Mouse (Mus musculus) limb, embryonic 12.5 days (tissue): ENCODE results near the gene Slc1a7. TPM values are rescaled to one million over a fixed set of nuclear protein-coding genes. Genes with fewer than 3 reads are reported as not detected.

Experiments used
- ATAC-seq: fragments of 200-750 bp; cut with Nextera tagmentation; 2 replicates; pipeline ENCODE4 v1.8.0; 2017; ENCODE audit warnings: low read depth, moderate TSS enrichment; ENCODE audit not compliant: insufficient number of reproducible peaks, insufficient read depth, low FRiP score, low TSS enrichment
- H3K27ac ChIP-seq: fragments of 300-500 bp; sonication (generic); 2 replicates; pipeline ENCODE4 v1.5.1; 2016; ENCODE audit warnings: mild to moderate bottlenecking, moderate library complexity
- H3K27me3 ChIP-seq: fragments of 300-500 bp; sonication (generic); 2 replicates; pipeline ENCODE4 v1.6.1; 2016; ENCODE audit warnings: mild to moderate bottlenecking, moderate library complexity
- H3K36me3 ChIP-seq: fragments of 300-500 bp; sonication (generic); 2 replicates; pipeline ENCODE4 v1.6.1; 2016; ENCODE audit warnings: mild to moderate bottlenecking, moderate library complexity
- H3K4me1 ChIP-seq: fragments of 300-500 bp; sonication (generic); replicated peaks from 2 replicates; pipeline ENCODE4 v1.6.1; 2016
- H3K4me2 ChIP-seq: fragments of 300-500 bp; sonication (generic); 2 replicates; pipeline ENCODE4 v1.6.1; 2016; ENCODE audit warnings: mild to moderate bottlenecking, moderate library complexity
- H3K4me3 ChIP-seq: fragments of 300-500 bp; sonication (generic); replicated peaks from 2 replicates; pipeline ENCODE4 v1.5.1; 2016; ENCODE audit warnings: mild to moderate bottlenecking
- H3K9ac ChIP-seq: fragments of 300-500 bp; sonication (generic); replicated peaks from 2 replicates; pipeline ENCODE4 v1.6.1; 2016; ENCODE audit warnings: mild to moderate bottlenecking, moderate library complexity
- H3K9me3 ChIP-seq: fragments of 300-500 bp; sonication (generic); 2 replicates; pipeline ENCODE4 v1.6.1; 2016; ENCODE audit warnings: mild to moderate bottlenecking, moderate library complexity
- WGBS: fragments of 180-500 bp; shearing (Covaris S2); methylation state at CpG from one replicate; pipeline ENCODE4 v1.1.7; 2016; 5-methylcytosine and 5-hydroxymethylcytosine counted together
- polyA plus RNA-seq: library from polyadenylated mRNA; unstranded; fragments of >200 nt; fragmentation: Nextera tagmentation; extraction: Ambion mirVana; gene quantifications from 2 replicates; pipeline ENCODE4 v1.2.1, GENCODE M21; 2016

Slc1a7 gene
- polyA plus RNA-seq, 1 experiment from 2014 or later: not detected

- ATAC-seq: no peak
- Histone ChIP-seq H3K27me3 (no peaks in the 10 kb centered on the region; the same call in 1 of the 2 replicates), H3K36me3 (no peaks in the 10 kb centered on the region), H3K9me3 (no peaks in the 10 kb centered on the region), H3K9ac (no peak overlapping the region), H3K27ac (no peak overlapping the region), H3K4me1 (peaks cover 25% of the 10 kb centered on the region), H3K4me2 (no peak overlapping the region), H3K4me3 (no peak overlapping the region)
- 68% methylated on average over 14 of the region's 14 CpGs for WGBS
Observed at GRCm38 (mm10) chr4:108015067-108015765, 47.1 kb downstream of the Slc1a7 start.

DNA sequence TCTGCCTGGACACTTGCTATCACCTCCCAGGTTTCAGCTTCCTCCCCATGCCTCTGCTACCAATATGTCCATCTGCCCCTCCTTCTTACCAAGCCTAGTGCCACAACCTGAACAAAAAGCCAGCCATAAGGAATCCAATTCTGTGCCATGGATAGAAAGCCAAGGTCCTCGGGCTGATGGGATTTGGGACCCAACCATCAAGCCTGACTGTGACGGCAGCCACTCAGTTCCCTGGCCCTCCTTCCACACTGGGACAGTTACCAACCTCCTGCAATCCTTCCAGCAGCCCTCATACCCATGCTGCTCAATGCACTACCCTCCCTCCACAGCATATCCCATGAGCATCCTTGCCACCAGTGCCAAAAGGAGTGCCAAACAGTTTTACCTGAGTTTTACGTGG, 48.2 kb downstream of the Slc1a7 start:
- 89% methylated on average over 3 of the region's 3 CpGs for WGBS
- Histone ChIP-seq H3K27ac (no peak overlapping the region), H3K27me3 (no peaks in the 10 kb centered on the region; the same call in 1 of the 2 replicates), H3K9ac (no peak overlapping the region), H3K9me3 (no peaks in the 10 kb centered on the region), H3K4me3 (no peak overlapping the region), H3K36me3 (no peaks in the 10 kb centered on the region), H3K4me1 (peaks cover 25% of the 10 kb centered on the region), H3K4me2 (no peak overlapping the region)
- no peak for ATAC-seq

DNA sequence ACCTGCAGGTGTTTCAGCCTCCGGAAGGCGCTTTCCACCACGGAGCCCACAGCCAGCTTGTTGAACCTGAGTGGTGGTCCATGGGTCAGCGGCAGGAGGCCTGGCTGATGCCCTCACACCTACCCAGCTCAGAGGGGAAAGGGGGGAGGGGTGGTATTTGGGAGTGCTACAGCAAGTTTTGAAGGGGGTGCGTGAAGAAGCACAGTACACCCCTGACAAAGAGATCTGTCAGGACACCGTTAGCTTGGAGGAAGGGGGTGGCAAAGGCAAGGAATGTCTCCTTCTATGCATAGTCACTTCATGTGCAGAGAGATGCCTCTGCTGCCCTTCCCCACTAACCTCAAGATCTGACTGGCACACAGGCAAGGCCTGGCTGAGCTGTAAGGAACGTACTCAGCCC, 49.7 kb downstream of the Slc1a7 start:
- WGBS: 69% methylated on average over 7 of the region's 7 CpGs
- no peak for ATAC-seq
- peaks cover 20% of the 10 kb centered on the region for H3K4me1 ChIP-seq
- no peak overlapping the region for H3K4me2 ChIP-seq
- H3K27me3 ChIP-seq: no peaks in the 10 kb centered on the region; the same call in 1 of the 2 replicates
- no peak overlapping the region for H3K9ac ChIP-seq
- H3K36me3 ChIP-seq: no peaks in the 10 kb centered on the region
- H3K9me3 ChIP-seq: no peaks in the 10 kb centered on the region
- H3K4me3 ChIP-seq: no peak overlapping the region
- H3K27ac ChIP-seq: no peak overlapping the region

DNA sequence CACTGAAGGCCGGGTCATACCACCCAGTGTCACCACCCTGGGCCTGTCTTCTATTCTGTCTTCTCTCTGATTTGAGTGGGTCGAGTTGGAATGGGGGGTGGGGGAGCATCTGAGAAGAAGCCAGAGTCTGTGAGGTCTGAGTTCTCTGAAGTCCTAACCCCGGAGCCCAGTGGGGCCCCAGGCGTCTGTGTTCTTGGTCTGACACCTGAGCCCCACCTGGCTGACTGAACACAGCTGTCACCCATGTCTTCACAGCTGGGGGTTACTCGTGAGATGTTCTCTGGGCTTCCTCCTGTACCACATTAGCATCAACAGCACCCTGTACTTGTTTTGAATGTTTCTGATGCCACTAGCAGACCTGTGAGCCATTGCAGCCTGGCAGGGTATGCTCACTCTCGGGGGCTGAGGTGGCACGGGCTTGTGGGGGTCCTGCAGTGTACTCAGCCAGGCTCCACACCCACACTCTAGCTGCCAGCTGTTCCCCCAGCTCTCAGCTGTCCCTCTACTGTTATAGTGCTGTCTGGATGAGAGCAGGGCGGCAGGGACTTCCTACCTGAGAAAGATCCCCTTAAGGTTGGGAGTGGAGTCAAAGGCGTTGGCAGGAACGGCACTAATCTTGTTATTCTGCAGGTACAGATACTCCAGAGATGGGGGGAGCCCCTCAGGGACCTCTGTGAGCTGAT, 50.2 kb downstream of the Slc1a7 start:
- Histone ChIP-seq H3K9ac (no peak overlapping the region), H3K27ac (no peak overlapping the region), H3K27me3 (no peaks in the 10 kb centered on the region; the same call in 1 of the 2 replicates), H3K4me3 (no peak overlapping the region), H3K4me1 (peaks cover 20% of the 10 kb centered on the region), H3K4me2 (peak overlapping the region; percentile 17; the same call in 1 of the 2 replicates), H3K9me3 (no peaks in the 10 kb centered on the region), H3K36me3 (no peaks in the 10 kb centered on the region)
- no peak for ATAC-seq
- 38% methylated on average over 10 of the region's 10 CpGs for WGBS

DNA sequence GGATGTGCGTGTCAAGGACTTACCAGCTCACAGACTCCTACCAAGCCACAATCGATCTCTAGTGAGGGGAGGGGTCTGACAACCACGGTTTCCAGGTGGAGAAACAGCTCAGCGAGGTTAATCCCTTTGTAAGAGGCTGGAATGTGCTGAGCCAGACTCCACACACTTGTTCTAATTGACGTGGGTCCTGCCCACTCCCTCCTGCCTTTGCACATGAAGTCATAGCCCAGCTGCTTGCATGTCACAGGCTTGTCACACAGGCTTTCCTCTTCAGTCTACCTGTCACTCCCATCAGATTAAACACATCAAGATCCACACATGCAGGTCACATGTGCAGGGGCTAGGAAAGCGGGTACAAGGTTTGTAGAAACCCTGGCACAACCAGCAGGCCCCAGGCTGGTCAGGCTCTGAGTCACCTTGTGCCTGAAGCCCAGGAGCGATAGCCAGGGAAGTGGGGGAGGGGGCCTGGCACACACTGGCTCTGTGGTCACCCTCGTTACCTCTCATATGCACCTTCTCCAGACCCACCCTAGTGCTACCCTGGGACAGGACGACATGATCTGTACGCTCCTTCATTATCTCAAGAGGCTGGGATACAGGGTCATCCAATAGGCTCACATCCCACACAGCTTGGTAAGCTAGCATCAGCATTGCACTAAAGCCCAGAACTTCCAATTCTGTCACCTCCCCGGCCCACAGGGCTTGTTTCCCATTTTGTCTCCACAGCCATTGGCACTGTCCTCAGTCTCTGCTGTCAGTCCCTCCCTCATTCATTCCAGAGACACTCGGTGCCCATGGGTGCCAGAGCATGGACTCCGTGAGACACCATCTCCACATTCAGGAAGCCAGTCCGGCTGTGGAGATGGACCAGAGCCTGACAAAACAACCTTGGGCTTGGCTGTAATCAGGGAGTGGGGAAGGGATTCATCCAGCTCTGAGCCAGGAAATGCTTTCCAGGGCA, 51.1 kb downstream of the Slc1a7 start:
- WGBS: 52% methylated on average over 14 of the region's 14 CpGs
- Histone ChIP-seq H3K36me3 (no peaks in the 10 kb centered on the region), H3K27me3 (no peaks in the 10 kb centered on the region; the same call in 1 of the 2 replicates), H3K4me2 (peak overlapping the region; percentile 17; the same call in 1 of the 2 replicates), H3K9ac (no peak overlapping the region), H3K4me1 (peaks cover 20% of the 10 kb centered on the region), H3K4me3 (no peak overlapping the region), H3K9me3 (no peaks in the 10 kb centered on the region), H3K27ac (no peak overlapping the region)
- no peak for ATAC-seq

- Histone ChIP-seq H3K27me3 (peaks cover under 1% of the 10 kb centered on the region), H3K4me1 (peaks cover 25% of the 10 kb centered on the region), H3K9ac (no peak overlapping the region), H3K9me3 (no peaks in the 10 kb centered on the region), H3K4me3 (no peak overlapping the region), H3K36me3 (no peaks in the 10 kb centered on the region), H3K27ac (no peak overlapping the region), H3K4me2 (no peak overlapping the region)
- WGBS: 88% methylated on average over 6 of the region's 6 CpGs
- ATAC-seq: no peak
Observed at GRCm38 (mm10) chr4:108020178-108020577, 52.0 kb downstream of the Slc1a7 start.

DNA sequence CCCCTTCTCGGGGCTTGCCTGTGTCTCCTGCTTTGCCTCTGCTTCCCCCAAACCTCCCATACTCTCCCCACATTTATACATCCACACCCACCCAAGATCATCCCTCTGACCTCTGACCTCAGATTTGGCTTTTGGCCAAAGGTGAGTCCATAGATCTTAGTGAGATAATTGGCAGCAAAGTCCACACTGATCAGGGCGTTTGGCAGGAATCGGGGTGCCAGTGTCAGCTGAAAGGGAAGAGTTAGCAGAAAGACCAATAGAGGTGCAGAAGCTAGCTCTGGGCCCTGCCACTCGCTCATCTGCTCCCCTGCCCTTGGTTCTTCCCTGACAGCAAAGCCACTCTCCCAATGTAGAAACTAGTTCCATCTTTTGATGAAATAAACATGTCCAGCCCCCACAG, 55.1 kb downstream of the Slc1a7 start:
- H3K4me1 ChIP-seq: peaks cover 24% of the 10 kb centered on the region
- ATAC-seq: no peak
- WGBS: 87% methylated on average over 4 of the region's 4 CpGs

DNA sequence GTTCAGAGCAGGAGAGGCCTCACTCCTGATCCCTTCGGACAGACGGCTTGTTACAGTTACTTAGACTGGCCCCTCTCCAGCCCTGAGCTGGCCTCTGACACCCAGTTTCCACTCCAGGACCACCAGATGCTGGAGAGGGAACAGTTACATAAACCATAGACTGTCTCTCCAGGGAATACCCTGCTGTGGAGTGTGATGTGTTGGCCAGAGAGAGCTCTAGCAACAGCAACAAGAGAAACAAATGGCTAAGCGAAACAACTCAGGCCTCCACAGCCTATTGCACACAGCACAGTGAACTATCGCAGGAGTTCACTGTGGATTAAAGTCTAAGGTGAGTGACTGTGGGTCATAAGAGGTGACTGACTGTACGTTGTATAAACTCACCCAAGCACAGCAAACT, 56.5 kb downstream of the Slc1a7 start:
- 66% methylated on average over 5 of the region's 5 CpGs for WGBS
- H3K4me3 ChIP-seq: no peak overlapping the region
- no peak for ATAC-seq

More for the DNA sequence above, 55.1 kb downstream of the Slc1a7 start:
- Histone ChIP-seq H3K36me3 (no peaks in the 10 kb centered on the region), H3K27me3 (peaks cover 5% of the 10 kb centered on the region), H3K27ac (no peak overlapping the region), H3K9me3 (no peaks in the 10 kb centered on the region), H3K4me2 (no peak overlapping the region), H3K4me3 (no peak overlapping the region), H3K9ac (no peak overlapping the region)

GRCm38 (mm10) chr4:108025269-108025668, 57.1 kb downstream of the Slc1a7 start:
- H3K4me2 ChIP-seq: peak overlapping the region; percentile 41
- H3K36me3 ChIP-seq: no peaks in the 10 kb centered on the region
- H3K4me1 ChIP-seq: peaks cover 12% of the 10 kb centered on the region
- WGBS: 3% methylated on average over 10 of the region's 10 CpGs
- ATAC-seq: no peak
- H3K4me3 ChIP-seq: no peak overlapping the region
- H3K9ac ChIP-seq: 0 out of 2 replicates have a peak overlapping the region, but pooled peaks have one; percentile 27
- H3K9me3 ChIP-seq: no peaks in the 10 kb centered on the region
- H3K27me3 ChIP-seq: peaks cover 18% of the 10 kb centered on the region
- no peak overlapping the region for H3K27ac ChIP-seq

More for the DNA sequence above, 56.5 kb downstream of the Slc1a7 start:
- Histone ChIP-seq H3K27ac (no peak overlapping the region), H3K9ac (no peak overlapping the region), H3K4me1 (peaks cover 12% of the 10 kb centered on the region), H3K4me2 (no peak overlapping the region), H3K27me3 (peaks cover 11% of the 10 kb centered on the region), H3K36me3 (no peaks in the 10 kb centered on the region), H3K9me3 (no peaks in the 10 kb centered on the region)

DNA sequence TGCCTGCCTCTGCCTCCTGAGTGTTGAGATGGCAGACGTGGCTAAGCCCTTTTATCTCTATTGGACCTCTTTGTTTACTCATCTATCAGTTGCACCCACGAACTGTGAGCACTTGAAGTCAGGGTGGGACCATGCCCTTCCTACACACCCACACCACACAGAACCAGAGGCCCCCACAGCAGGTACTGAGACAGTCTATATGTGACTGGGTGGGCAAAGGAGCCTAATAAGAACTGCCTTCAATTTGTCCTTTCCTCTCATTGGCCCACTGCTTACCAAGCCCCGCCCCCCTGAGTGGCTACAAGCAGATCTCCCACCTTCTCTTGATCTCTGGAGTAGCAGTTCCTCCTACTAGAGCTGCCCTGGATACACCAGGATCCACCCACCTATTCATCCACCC, 58.1 kb downstream of the Slc1a7 start:
- Histone ChIP-seq H3K4me3 (no peak overlapping the region), H3K9ac (no peak overlapping the region), H3K27me3 (peaks cover 27% of the 10 kb centered on the region), H3K9me3 (no peaks in the 10 kb centered on the region), H3K27ac (no peak overlapping the region), H3K4me2 (no peak overlapping the region), H3K4me1 (peaks cover 21% of the 10 kb centered on the region), H3K36me3 (no peaks in the 10 kb centered on the region)
- 29% methylated on average over 3 of the region's 3 CpGs for WGBS
- ATAC-seq: no peak
